Mouse (Mus musculus): Measurements from ENCODE around the gene 4930447C04Rik.

DNA sequence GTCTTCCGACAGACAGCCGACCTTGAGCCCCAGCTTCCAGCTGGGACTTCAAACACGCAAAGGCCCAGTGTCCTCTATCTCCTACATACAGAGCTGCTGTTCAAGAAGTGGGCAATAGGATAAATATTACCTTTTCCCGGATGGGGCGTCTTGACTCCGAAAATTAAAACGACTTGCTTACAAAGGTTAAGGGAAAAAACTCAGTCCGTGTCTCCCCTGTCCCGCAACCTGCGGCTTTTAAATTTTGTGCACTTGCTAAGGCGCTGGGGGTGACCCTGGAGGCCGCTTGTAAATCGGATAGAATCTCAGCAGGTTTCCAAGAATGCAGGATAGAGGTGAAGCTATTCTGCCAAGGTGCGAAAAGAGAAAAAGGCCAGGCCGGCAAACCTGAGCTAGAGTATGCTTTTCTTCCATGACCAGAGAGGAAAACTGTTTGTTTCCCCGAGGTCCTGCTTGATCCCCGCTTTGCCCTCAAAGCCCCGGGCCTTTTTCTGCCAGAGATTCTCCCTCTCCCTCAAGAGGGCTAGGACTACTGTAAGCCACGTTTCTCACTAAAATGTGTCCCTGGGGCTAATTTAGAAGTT is 2.9 kb downstream of the 4930447C04Rik start:
- no peak for TF ChIP-seq CTCF (IDR thresholded peaks at IDR 0.05; ENCODE audit: control insufficient read depth, insufficient read depth, insufficient read length)
- no peak for TF ChIP-seq MYOG (IDR thresholded peaks at IDR 0.05; ENCODE audit: control insufficient read depth, extremely low read depth, insufficient read length)
- no peak for TF ChIP-seq USF1 (IDR thresholded peaks at IDR 0.05; ENCODE audit: low read depth)
- TF ChIP-seq FOSL1 (IDR thresholded peaks at IDR 0.05; ENCODE audit: insufficient read depth, low read length, poor library complexity, severe bottlenecking): no peak
- TF ChIP-seq CEBPB (IDR thresholded peaks at IDR 0.05; ENCODE audit: low read depth): no peak
- no peak for TF ChIP-seq MAX (IDR thresholded peaks at IDR 0.05)
- TF ChIP-seq MYOD1 (IDR thresholded peaks at IDR 0.05; ENCODE audit: control insufficient read depth, insufficient read length, low read depth): no peak
